Mouse (Mus musculus): ENCODE measurements around the gene Snx10. TPM values are rescaled to one million over a fixed set of nuclear protein-coding genes. Genes with fewer than 3 reads are reported as not detected.

Gene Snx10
- total RNA-seq, 2 experiments from 2014 or later = 33.4 to 36.4 TPM

Small RNA genes lying within 50 kb of the gene (microRNA-seq; reads per million reads assigned to microRNA genes)
- not detected for gene Gm22914

Other genes with a start within 250 kb of the Snx10 start
- under 1 TPM; 0.20 to 0.26 TPM for gene Nfe2l3, start 91.2 kb upstream of the Snx10 start, total RNA-seq (2021)
- 100 to 1,000 TPM; 593 to 702 TPM for gene Hnrnpa2b1, start 54.0 kb upstream of the Snx10 start, total RNA-seq (2021)
- 100 to 1,000 TPM in 1 of 2 experiments, 10 to 100 TPM in 1; 88.4 to 111 TPM for gene Cbx3, start 53.5 kb upstream of the Snx10 start, total RNA-seq (2021)